In genomic region chr13:51881271-51882128, GRCm38 (mm10) we compare ENCODE assay signal across 10 mouse cellular contexts. TPM values are rescaled to one million over a fixed set of nuclear protein-coding genes. Genes with fewer than 3 reads are reported as not detected.
DNase-seq lines count a peak whose midpoint lies in the region; ATAC-seq lines count a peak whose summit lies in the region.
"Had no signal": no experiment of that assay in that cellular context is flagged by ENCODE, and none has a peak within 500 bp of the region (broad histone marks: within the 10 kb centered on the region; RNA-seq: fewer than 3 reads in every experiment).

No protein-coding gene starts in this region.

- no peaks in the 10 kb centered on the region for H3K79me2 ChIP-seq in macrophage (ENCODE audit: inconsistent target)

- H3K9ac ChIP-seq in heart, embryonic 13.5 days: peak overlapping the region; percentile 44; the same call in 1 of the 2 replicates
- no peak overlapping the region for H3K9ac ChIP-seq in forebrain, embryonic 11.5 days (ENCODE audit: low read length)

- 12% methylated on average over 11 of the region's 11 CpGs for WGBS in heart, embryonic 13.5 days
- WGBS in macrophage (ENCODE audit: missing documents): 32% methylated on average over 11 of the region's 11 CpGs
- 76% methylated on average over 11 of the region's 11 CpGs for WGBS in forebrain, embryonic 11.5 days

- DNase-seq in layer of hippocampus, adult 9-11 months: peak; percentile 29
- no peak for DNase-seq in layer of hippocampus, adult 8-10 months (ENCODE audit: low spot score in 2 of 2)
- peak; percentile 85 to 90 for DNase-seq in kidney, postnatal 36 days
- no peak for DNase-seq in natural killer cell, adult 2 months (ENCODE audit: low spot score in 2 of 2)
- no peak for DNase-seq in forebrain, embryonic 11.5 days (ENCODE audit: low spot score)
- no peak for DNase-seq in ovary, adult 18-20 months (ENCODE audit: low spot score)

- H3K4me2 ChIP-seq in heart, embryonic 13.5 days: peak overlapping the region; percentile 33
- H3K4me2 ChIP-seq in forebrain, embryonic 11.5 days (ENCODE audit: low read depth, low read length, severe bottlenecking): no peak overlapping the region

- H3K27ac ChIP-seq in heart, embryonic 13.5 days (replicated peaks): peak overlapping the region; percentile 84
- H3K27ac ChIP-seq in macrophage: 0 out of 2 replicates have a peak overlapping the region, but pooled peaks have one; percentile 12
- H3K27ac ChIP-seq in forebrain, embryonic 11.5 days (ENCODE audit: low read depth, low read length): no peak overlapping the region

- H3K27me3 ChIP-seq in heart, embryonic 13.5 days (replicated peaks): no peaks in the 10 kb centered on the region
- no peaks in the 10 kb centered on the region for H3K27me3 ChIP-seq in forebrain, embryonic 11.5 days (ENCODE audit: control insufficient read depth, insufficient read depth, low read length)

- H3K4me1 ChIP-seq in heart, embryonic 13.5 days: peaks cover 79% of the 10 kb centered on the region
- 0 out of 2 replicates have a peak, but pooled peaks cover 2% of the 10 kb centered on the region for H3K4me1 ChIP-seq in forebrain, embryonic 11.5 days (replicated peaks; ENCODE audit: control insufficient read depth, insufficient read depth, low read length)

- H3K36me3 ChIP-seq in heart, embryonic 13.5 days: no peaks in the 10 kb centered on the region
- no peaks in the 10 kb centered on the region for H3K36me3 ChIP-seq in macrophage (ENCODE audit: inconsistent target)
- no peaks in the 10 kb centered on the region for H3K36me3 ChIP-seq in forebrain, embryonic 11.5 days (ENCODE audit: control insufficient read depth, insufficient read depth, low read length)

- H3K9me3 ChIP-seq in heart, embryonic 13.5 days: no peaks in the 10 kb centered on the region
- no peaks in the 10 kb centered on the region for H3K9me3 ChIP-seq in forebrain, embryonic 11.5 days (ENCODE audit: control insufficient read depth, low read length)

- ATAC-seq in heart, embryonic 13.5 days (ENCODE audit: extremely low read depth, insufficient number of reproducible peaks, low FRiP score, low TSS enrichment): peak; percentile 45; the same call in 1 of the 2 replicates
- ATAC-seq in forebrain, embryonic 11.5 days (replicated peaks; ENCODE audit: low FRiP score): no peak
- ATAC-seq: hindbrain, embryonic 16.5 days had no signal

- H3K4me3 ChIP-seq in heart, embryonic 13.5 days: no peak overlapping the region
- no peak overlapping the region for H3K4me3 ChIP-seq in macrophage (ENCODE audit: inconsistent target)
- no peak overlapping the region for H3K4me3 ChIP-seq in forebrain, embryonic 11.5 days (ENCODE audit: low read depth, low read length)
- H3K4me3 ChIP-seq: erythroblast, embryonic 14.5 days had no signal

RNA-seq across cellular contexts. Expression of gene Gadd45g, which starts 35.0 kb away (rescaled TPM):
- 10 to 100 TPM; 14.6 to 28.2 (median 17.2) TPM for total RNA-seq in layer of hippocampus, adult 8-10 months (2022)
- polyA plus RNA-seq in heart, embryonic 13.5 days (2015; fragmentation: Nextera tagmentation; extraction: Ambion mirVana): 51.2 and 51.8 TPM in 2 replicates
- 10 to 100 TPM in 15 of 26 experiments, 1 to 10 TPM in 11; 3.1 to 36.8 (median 11.1) TPM for total RNA-seq in macrophage (2018; cell fraction: chromatin; rRNA removed)
- 10 to 100 TPM in 10 of 26 experiments, 1 to 10 TPM in 16; 4.8 to 28.2 (median 9.3) TPM for total RNA-seq in macrophage (2018; cell fraction: cytosol; rRNA removed)
- total RNA-seq in macrophage (2018; cell fraction: nucleus; rRNA removed): 10 to 100 TPM in 16 of 26 experiments, 1 to 10 TPM in 10; 3.4 to 69.6 (median 11.5) TPM
- polyA plus RNA-seq in macrophage (2018): 8.9 to 19.9 TPM (median 10.3 TPM) in 3 replicates
- polyA plus RNA-seq in forebrain, embryonic 11.5 days (2014; fragmentation: Nextera tagmentation; extraction: Ambion mirVana): 157 and 169 TPM in 2 replicates

Comparison
In these comparisons a context has a peak if more than half of its experiments do, and no peak if none do; other contexts are left out.
1. DNase-seq: peak in layer of hippocampus, adult 9-11 months (single experiment) and kidney, postnatal 36 days (2 of 2); none in layer of hippocampus, adult 8-10 months (0 of 2), natural killer cell, adult 2 months (0 of 2), forebrain, embryonic 11.5 days (single experiment) and ovary, adult 18-20 months (single experiment).